9 mouse cellular contexts compared by ENCODE assay signal in the genomic region with DNA sequence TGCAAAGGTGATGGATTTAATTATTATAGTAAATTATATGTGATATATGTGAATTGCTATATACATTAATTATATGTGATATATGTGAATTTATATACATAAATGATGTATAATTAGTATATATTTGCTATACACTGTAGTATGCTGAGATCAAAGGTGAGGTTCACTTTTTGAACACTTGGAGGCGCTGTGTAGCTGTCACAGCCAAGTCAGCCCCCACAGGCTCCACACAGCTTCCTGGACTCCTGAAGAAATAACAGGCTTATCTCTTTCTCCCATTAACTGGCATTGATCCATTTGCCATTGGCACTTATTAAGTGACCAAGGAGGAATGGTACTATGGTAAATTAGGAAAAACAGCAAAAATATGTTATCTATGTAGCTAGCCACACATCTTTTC.
DNase-seq lines count a peak whose midpoint lies in the region; ATAC-seq and TF ChIP-seq lines count a peak whose summit lies in the region.
"Had no signal": no experiment of that assay in that cellular context is flagged by ENCODE, and none has a peak within 500 bp of the region (broad histone marks: within the 10 kb centered on the region; RNA-seq: fewer than 3 reads in every experiment).

No protein-coding gene starts in this region.

- intact Hi-C loops in left cerebral cortex, adult 2 months (cut with DNase I): loop anchor here (5.0 to 10.0 kb wide), 2 partner anchors 849 to 1731 kb away; partner anchors contain the start of gene Epha3

- DNase-seq in left cerebral cortex, adult 2 months (ENCODE audit: extremely low spot score in 1 of 2, low spot score in 2 of 2): no peak
- DNase-seq in left cerebral cortex, adult 11 months (ENCODE audit: low spot score): no peak
- peak; percentile 1 for DNase-seq in NIH3T3 (ENCODE audit: low read depth)
- peak; percentile 20 for DNase-seq in limb, embryonic 14.5 days (ENCODE audit: low spot score)
- no peak for DNase-seq in ovary, postnatal 10 days (ENCODE audit: low spot score)

- H3K27me3 ChIP-seq in limb, embryonic 14.5 days (ENCODE audit: control insufficient read depth, insufficient read depth, low read length): no peaks in the 10 kb centered on the region
- H3K27me3 ChIP-seq: embryonic facial prominence, embryonic 12.5 days had no signal

- no peaks in the 10 kb centered on the region for H3K4me1 ChIP-seq in cortical plate, adult 2 months (ENCODE audit: control insufficient read depth, insufficient read depth, low read length)
- H3K4me1 ChIP-seq in limb, embryonic 14.5 days (ENCODE audit: control insufficient read depth, insufficient read depth, low read length): no peaks in the 10 kb centered on the region
- H3K4me1 ChIP-seq: embryonic facial prominence, embryonic 12.5 days had no signal

- TF ChIP-seq CTCF in left cerebral cortex, adult 2 months (IDR thresholded peaks at IDR 0.05): peak; percentile 42
- peak; percentile 28; the same call in 1 of the 2 replicates for TF ChIP-seq CTCF in cortical plate, adult 2 months (IDR thresholded peaks at IDR 0.05; ENCODE audit: extremely low read depth, insufficient read depth, low read length)

- no peak for TF ChIP-seq POLR2A in cortical plate, adult 2 months (IDR thresholded peaks at IDR 0.05; ENCODE audit: extremely low read depth, insufficient read depth, low read length)
- no peak for TF ChIP-seq POLR2A in limb, embryonic 14.5 days (IDR thresholded peaks at IDR 0.05; ENCODE audit: borderline replicate concordance, extremely low read depth, insufficient read depth, insufficient read length)

- 26% methylated on average over 1 of the region's 1 CpGs for WGBS in limb, embryonic 14.5 days

- no peak overlapping the region for H3K4me2 ChIP-seq in limb, embryonic 14.5 days (replicated peaks; ENCODE audit: low read depth, low read length, severe bottlenecking)
- H3K4me2 ChIP-seq: embryonic facial prominence, embryonic 12.5 days had no signal

- H3K9ac ChIP-seq in limb, embryonic 14.5 days (ENCODE audit: low read depth, low read length, severe bottlenecking): no peak overlapping the region
- H3K9ac ChIP-seq: embryonic facial prominence, embryonic 12.5 days had no signal

- H3K36me3 ChIP-seq in limb, embryonic 14.5 days (ENCODE audit: control insufficient read depth, insufficient read depth, low read length): no peaks in the 10 kb centered on the region
- H3K36me3 ChIP-seq: embryonic facial prominence, embryonic 12.5 days had no signal

- no peaks in the 10 kb centered on the region for H3K9me3 ChIP-seq in limb, embryonic 14.5 days (ENCODE audit: control insufficient read depth, low read length)
- H3K9me3 ChIP-seq: embryonic facial prominence, embryonic 12.5 days had no signal

- H3K4me3 ChIP-seq in left cerebral cortex, adult 2 months: no peak overlapping the region
- no peak overlapping the region for H3K4me3 ChIP-seq in cortical plate, adult 2 months (ENCODE audit: insufficient read depth, low read length)
- no peak overlapping the region for H3K4me3 ChIP-seq in limb, embryonic 14.5 days (replicated peaks; ENCODE audit: low read length)
- H3K4me3 ChIP-seq: embryonic facial prominence, embryonic 12.5 days had no signal

- ATAC-seq in limb, embryonic 14.5 days (ENCODE audit: low FRiP score, low read depth): no peak
- no peak for ATAC-seq in megakaryocyte-erythroid progenitor cell, adult 5-6 weeks (replicated peaks; ENCODE audit: low FRiP score, low TSS enrichment, poor library complexity, severe bottlenecking)
- no peak for ATAC-seq in megakaryocyte, adult 5-6 weeks (ENCODE audit: poor library complexity, severe bottlenecking)

- H3K27ac ChIP-seq in left cerebral cortex, adult 2 months: no peak overlapping the region
- H3K27ac ChIP-seq in cortical plate, adult 2 months (ENCODE audit: insufficient read depth, low read length): no peak overlapping the region
- H3K27ac ChIP-seq in limb, embryonic 14.5 days (replicated peaks; ENCODE audit: low read depth, low read length): no peak overlapping the region
- H3K27ac ChIP-seq: embryonic facial prominence, embryonic 12.5 days had no signal

Comparison
In these comparisons a context has a peak if more than half of its experiments do, and no peak if none do; other contexts are left out.
1. DNase-seq: peak in NIH3T3 (single experiment) and limb, embryonic 14.5 days (single experiment); none in left cerebral cortex, adult 2 months (0 of 2), left cerebral cortex, adult 11 months (single experiment) and ovary, postnatal 10 days (single experiment).